Mouse (Mus musculus): ENCODE data around the gene Scd4.
A peak's percentile ranks its signal among the peaks of the same experiment; 100 is the strongest.
"Not testable (repeated sequence)": the region's sequence is repeated elsewhere in the genome, so short reads cannot be mapped to it uniquely, and the experiment has no call there.

Scd4 gene

GRCm38 (mm10) chr19:44316752-44317315, 16.1 kb upstream of the Scd4 start:
- DNase-seq (ENCODE audit: low spot score): no peak

GRCm38 (mm10) chr19:44317391-44317790, 15.5 kb upstream of the Scd4 start:
- DNase-seq (ENCODE audit: low spot score): no peak

- no peak for DNase-seq (ENCODE audit: low spot score)
Observed at GRCm38 (mm10) chr19:44318545-44318944, 14.3 kb upstream of the Scd4 start.

- DNase-seq (ENCODE audit: low spot score): no peak
Observed at GRCm38 (mm10) chr19:44320316-44320715, 12.6 kb upstream of the Scd4 start.

- DNase-seq (ENCODE audit: low spot score): peak; percentile 59
Observed at GRCm38 (mm10) chr19:44321201-44321600, 11.7 kb upstream of the Scd4 start.

- no peak for DNase-seq (ENCODE audit: low spot score)
Observed at GRCm38 (mm10) chr19:44321631-44322030, 11.3 kb upstream of the Scd4 start.

GRCm38 (mm10) chr19:44329566-44329965, 3.3 kb upstream of the Scd4 start:
- DNase-seq (ENCODE audit: low spot score): no peak

GRCm38 (mm10) chr19:44331128-44331527, 1.8 kb upstream of the Scd4 start:
- DNase-seq (ENCODE audit: low spot score): not testable (repeated sequence)

- DNase-seq (ENCODE audit: low spot score): no peak
Observed at GRCm38 (mm10) chr19:44331911-44332310, 981 bp upstream of the Scd4 start.

GRCm38 (mm10) chr19:44332326-44332725, 566 bp upstream of the Scd4 start:
- no peak for DNase-seq (ENCODE audit: low spot score)

GRCm38 (mm10) chr19:44333991-44334390, 1.1 kb downstream of the Scd4 start:
- DNase-seq (ENCODE audit: low spot score): no peak

- no peak for DNase-seq (ENCODE audit: low spot score)
Observed at GRCm38 (mm10) chr19:44335876-44336662, 3.2 kb downstream of the Scd4 start.

GRCm38 (mm10) chr19:44349689-44350088, 16.8 kb downstream of the Scd4 start:
- no peak for DNase-seq (ENCODE audit: low spot score)

- no peak for DNase-seq (ENCODE audit: low spot score)
Observed at GRCm38 (mm10) chr19:44351756-44352155, 18.9 kb downstream of the Scd4 start.

- no peak for DNase-seq (ENCODE audit: low spot score)
Observed at GRCm38 (mm10) chr19:44358700-44359099, 25.8 kb downstream of the Scd4 start.

- DNase-seq (ENCODE audit: low spot score): peak; percentile 82
Observed at GRCm38 (mm10) chr19:44363529-44363928, 30.6 kb downstream of the Scd4 start.

GRCm38 (mm10) chr19:44364029-44364428, 31.1 kb downstream of the Scd4 start:
- no peak for DNase-seq (ENCODE audit: low spot score)

- no peak for DNase-seq (ENCODE audit: low spot score)
Observed at GRCm38 (mm10) chr19:44365733-44366132, 32.8 kb downstream of the Scd4 start.

GRCm38 (mm10) chr19:44367076-44367475, 34.2 kb downstream of the Scd4 start:
- DNase-seq (ENCODE audit: low spot score): not testable (repeated sequence)

GRCm38 (mm10) chr19:44369371-44369770, 36.5 kb downstream of the Scd4 start:
- DNase-seq (ENCODE audit: low spot score): no peak

- no peak for DNase-seq (ENCODE audit: low spot score)
Observed at GRCm38 (mm10) chr19:44370231-44370630, 37.3 kb downstream of the Scd4 start.

- peak; percentile 66 for DNase-seq (ENCODE audit: low spot score)
Observed at GRCm38 (mm10) chr19:44372969-44373368, 40.1 kb downstream of the Scd4 start.

- DNase-seq (ENCODE audit: low spot score): peak; percentile 70
Observed at GRCm38 (mm10) chr19:44376511-44376951, 43.6 kb downstream of the Scd4 start.

Measured in testis, postnatal 14 days (tissue).